Mouse (Mus musculus) ovary, postnatal 10 days (tissue): ENCODE measurements around the gene Gipc3.

Experiments used
- DNase-seq: peaks from one replicate; pipeline ENCODE4 v3.0.0; 2022; ENCODE audit warnings: low spot score

Gipc3 gene

GRCm38 (mm10) chr10:81342686-81343505, at the start of gene Gipc3:
Gene Gipc3, minus strand, starts transcription at chr10:81343266.
- no peak for DNase-seq

- no peak for DNase-seq
Measured at GRCm38 (mm10) chr10:81392781-81393185, 49.7 kb upstream of the Gipc3 start, which contains the start of gene Smim24. Gene Smim24, plus strand, starts transcription at chr10:81393051.

DNA sequence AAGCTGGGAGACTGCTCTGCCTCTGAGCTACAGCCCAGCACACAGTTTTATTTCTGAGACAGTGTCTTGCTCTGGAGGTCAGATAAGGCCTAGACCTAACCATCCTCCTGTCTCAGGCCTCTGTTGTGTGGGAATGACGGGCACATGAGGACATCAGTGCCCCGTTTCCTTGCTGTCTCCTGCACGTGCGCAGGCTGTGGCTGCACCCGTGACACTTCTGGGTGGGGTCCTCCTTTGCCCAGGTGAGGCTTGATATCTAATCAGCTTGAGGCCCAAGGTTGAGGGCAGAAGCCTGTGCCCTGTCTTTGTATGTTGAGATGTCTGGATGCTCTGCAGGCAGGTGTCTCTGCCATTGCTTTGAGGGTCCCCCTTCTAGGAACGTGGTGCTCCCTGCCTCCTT, 49.2 kb upstream of the Gipc3 start:
- DNase-seq, result no peak

DNA sequence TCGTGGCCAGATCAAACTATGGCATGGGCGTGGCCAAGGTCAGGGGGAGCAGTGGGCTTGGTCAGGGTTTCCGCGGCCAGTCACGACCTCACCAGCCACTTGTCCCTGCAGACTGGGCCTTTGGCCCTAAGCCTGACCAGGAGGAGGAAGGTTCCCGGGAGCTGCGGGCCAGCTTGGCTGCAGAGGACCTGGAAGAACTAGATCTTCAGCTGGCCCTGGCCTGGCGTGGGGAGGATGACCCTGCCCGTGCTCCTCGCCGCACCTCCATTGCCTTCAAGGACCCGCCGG, 47.6 kb upstream of the Gipc3 start:
- no peak for DNase-seq

- peak; percentile 59 for DNase-seq
Measured at GRCm38 (mm10) chr10:81389801-81390677, 47.0 kb upstream of the Gipc3 start.

DNA sequence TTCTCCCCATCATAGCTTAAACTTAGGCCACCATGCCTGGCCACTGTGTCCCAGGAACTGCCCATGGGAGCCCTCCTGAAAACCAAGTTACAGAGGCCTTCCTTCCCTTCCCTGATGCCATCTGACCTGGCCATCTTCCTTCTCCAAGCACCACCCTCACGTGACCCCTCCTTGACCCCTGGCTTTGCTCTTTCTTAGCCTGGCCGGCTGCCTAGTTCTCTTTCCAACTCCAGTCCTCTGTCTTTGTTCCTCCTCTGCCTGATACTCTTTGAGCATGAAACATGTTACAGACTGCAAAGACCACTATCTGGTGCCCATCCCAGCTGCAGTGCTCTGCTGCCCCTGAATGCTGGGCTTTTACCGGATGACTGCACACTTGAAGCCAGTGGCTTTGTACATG, 46.3 kb upstream of the Gipc3 start:
- DNase-seq, result no peak

- no peak for DNase-seq
Measured at GRCm38 (mm10) chr10:81388505-81389055, 45.5 kb upstream of the Gipc3 start, which contains the start of gene Gm48552. Gene Gm48552, plus strand, starts transcription at chr10:81389005.

DNA sequence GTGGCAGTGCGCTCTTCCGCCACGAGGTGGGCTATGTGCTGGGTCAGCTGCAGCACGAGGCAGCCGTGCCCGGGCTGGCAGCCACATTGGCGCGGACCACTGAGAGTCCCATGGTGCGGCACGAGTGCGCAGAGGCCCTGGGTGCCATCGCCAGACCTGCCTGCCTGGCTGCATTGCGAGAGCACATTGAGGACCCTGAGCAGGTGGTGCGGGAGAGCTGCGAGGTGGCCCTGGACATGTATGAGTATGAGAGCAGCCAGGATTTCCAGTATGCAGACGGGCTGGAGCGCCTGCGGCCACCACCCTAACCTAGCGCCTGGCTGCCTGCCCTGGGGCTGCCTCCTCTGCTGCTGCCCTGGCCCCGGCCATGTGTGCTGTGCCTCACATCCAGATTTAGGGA, 44.6 kb upstream of the Gipc3 start:
- DNase-seq, result no peak

GRCm38 (mm10) chr10:81385603-81386306, 42.7 kb upstream of the Gipc3 start:
- no peak for DNase-seq

GRCm38 (mm10) chr10:81384605-81384982, 41.5 kb upstream of the Gipc3 start:
- DNase-seq, result no peak

GRCm38 (mm10) chr10:81383802-81384604, 40.9 kb upstream of the Gipc3 start, which contains the start of the genes Dohh and Gm48551:
Gene Dohh, plus strand, starts transcription at chr10:81384428.
Gene Gm48551, plus strand, starts transcription at chr10:81384466.
- peak; percentile 96 for DNase-seq

- DNase-seq, result no peak
Measured at GRCm38 (mm10) chr10:81382039-81382438, 39.0 kb upstream of the Gipc3 start.

- no peak for DNase-seq
Measured at GRCm38 (mm10) chr10:81379809-81380378, 36.8 kb upstream of the Gipc3 start.

GRCm38 (mm10) chr10:81379183-81379553, 36.1 kb upstream of the Gipc3 start:
- no peak for DNase-seq

DNA sequence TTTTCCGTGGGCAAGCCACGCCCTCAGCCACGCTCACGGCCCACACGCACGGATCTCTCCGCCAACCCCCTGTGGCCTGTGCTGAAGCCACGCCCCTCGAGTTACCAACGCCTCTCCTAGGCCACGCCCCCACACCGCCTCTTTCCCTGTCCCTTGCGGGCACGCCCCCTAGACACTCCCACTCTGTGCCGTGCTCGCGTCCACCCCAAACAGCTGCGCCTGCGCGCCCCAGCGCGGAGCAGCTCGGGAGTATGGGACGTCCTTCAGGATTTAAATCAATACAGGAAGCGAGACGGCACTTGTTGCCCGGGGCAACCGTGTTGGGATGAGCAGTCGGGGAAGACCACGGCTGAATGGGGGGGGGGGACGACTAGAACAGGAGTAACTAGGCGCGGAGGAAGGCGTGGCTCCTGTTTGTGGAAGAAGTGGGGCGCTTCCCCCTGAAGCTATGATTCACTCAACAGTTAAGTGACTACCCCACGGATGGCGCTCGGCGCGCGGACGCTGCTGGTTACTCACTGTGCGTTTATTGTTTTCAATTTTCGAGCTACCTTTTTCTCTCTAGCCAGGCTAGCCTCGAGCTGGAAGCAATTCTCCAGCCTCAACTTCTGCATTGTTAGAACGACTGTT, 35.6 kb upstream of the Gipc3 start:
- DNase-seq, result peak; percentile 98

GRCm38 (mm10) chr10:81377793-81378552, 34.9 kb upstream of the Gipc3 start, which contains the start of gene Fzr1:
Gene Fzr1, minus strand, starts transcription at chr10:81378516.
- no peak for DNase-seq

DNA sequence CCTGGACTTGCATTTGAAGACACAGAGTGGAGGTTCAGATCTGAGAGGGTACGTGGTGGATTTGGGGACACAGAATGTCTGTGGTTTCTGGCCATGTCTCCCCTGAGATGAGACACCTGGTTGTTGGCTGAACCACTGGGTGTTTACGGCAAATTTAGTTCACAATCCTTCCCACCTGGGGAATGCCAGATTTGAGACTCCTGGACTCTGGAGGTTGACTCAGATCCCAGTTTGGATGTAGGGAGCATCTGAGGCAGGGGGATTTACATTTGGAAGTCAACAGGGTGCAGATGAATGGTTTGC, 34.2 kb upstream of the Gipc3 start:
- DNase-seq, result no peak

GRCm38 (mm10) chr10:81376561-81377361, 33.7 kb upstream of the Gipc3 start:
- no peak for DNase-seq

DNA sequence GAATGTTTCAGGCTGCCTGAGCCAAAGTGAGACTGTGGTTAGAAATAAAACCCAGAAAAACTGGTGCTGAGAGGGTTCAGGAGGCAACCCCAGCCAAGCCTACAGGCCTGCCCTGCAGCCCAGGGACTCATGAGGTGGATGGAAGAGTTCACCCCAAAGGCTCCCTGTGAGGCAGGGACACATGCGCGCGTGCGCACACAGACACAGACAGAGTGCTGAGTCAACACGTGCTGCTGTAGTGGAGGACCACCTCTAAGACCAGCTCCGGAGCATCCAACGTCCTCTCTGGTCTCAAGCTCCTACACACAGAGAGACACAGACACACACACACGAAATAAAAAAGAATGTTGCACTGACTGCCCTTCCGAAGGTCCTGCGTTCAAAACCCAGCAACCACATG, 32.3 kb upstream of the Gipc3 start:
- DNase-seq, result no peak
